8 mouse cellular contexts compared by ENCODE assay signal in genomic region chr5:36530129-36530751, GRCm38 (mm10). TPM values are rescaled to one million over a fixed set of nuclear protein-coding genes. Genes with fewer than 3 reads are reported as not detected.
A peak's percentile ranks its signal among the peaks of the same experiment; 100 is the strongest.
DNase-seq lines count a peak whose midpoint lies in the region; ATAC-seq and TF ChIP-seq lines count a peak whose summit lies in the region.

No protein-coding gene starts in this region.

- peak overlapping the region; percentile 91 for H3K4me3 ChIP-seq in lung, embryonic 15.5 days
- H3K4me3 ChIP-seq in olfactory bulb, adult 2 months (ENCODE audit: insufficient read depth, low read depth, low read length) = peak overlapping the region; percentile 98

- peak; percentile 64; the same call in 1 of the 2 replicates for TF ChIP-seq POLR2A in olfactory bulb, adult 2 months (IDR thresholded peaks at IDR 0.05; ENCODE audit: insufficient read depth, low read depth, low read length)

- H3K27ac ChIP-seq in lung, embryonic 15.5 days = peak overlapping the region; percentile 79; the same call in 1 of the 2 replicates
- H3K27ac ChIP-seq in olfactory bulb, adult 2 months (ENCODE audit: insufficient read depth, low read depth, low read length) = peak overlapping the region; percentile 82

- H3K36me3 ChIP-seq in lung, embryonic 15.5 days = no peaks in the 10 kb centered on the region

- WGBS in lung, embryonic 15.5 days = under 1% methylated on average over 28 of the region's 28 CpGs
- WGBS in olfactory bulb, adult 2 months = under 1% methylated on average over 28 of the region's 28 CpGs

- H3K4me2 ChIP-seq in lung, embryonic 15.5 days = peak overlapping the region; percentile 78

- TF ChIP-seq CTCF in olfactory bulb, adult 2 months (IDR thresholded peaks at IDR 0.05; ENCODE audit: insufficient read depth, low read depth, low read length) = no peak

- ATAC-seq in hematopoietic stem cell, adult 5-6 weeks (replicated peaks in 1 of 2; ENCODE audit: insufficient read depth in 1 of 2, low FRiP score in 2 of 2, low TSS enrichment in 1 of 2, low read depth in 1 of 2, poor library complexity in 2 of 2, severe bottlenecking in 2 of 2) = peak; percentile 91 to 94
- peak; percentile 96 for ATAC-seq in lung, embryonic 15.5 days (ENCODE audit: borderline replicate concordance, extremely low read depth, low FRiP score, low TSS enrichment)

- no peaks in the 10 kb centered on the region for H3K9me3 ChIP-seq in lung, embryonic 15.5 days

- H3K9ac ChIP-seq in lung, embryonic 15.5 days = peak overlapping the region; percentile 96

- peaks cover 22% of the 10 kb centered on the region for H3K4me1 ChIP-seq in lung, embryonic 15.5 days
- H3K4me1 ChIP-seq in olfactory bulb, adult 2 months (ENCODE audit: control insufficient read depth, insufficient read depth, low read length) = peaks cover 14% of the 10 kb centered on the region

- peak; percentile 87 for DNase-seq in MN1 (ENCODE audit: low spot score)
- peak; percentile 91 for DNase-seq in cerebellum, adult 9-10 months
- DNase-seq in forelimb bud, embryonic 11.5 days (ENCODE audit: low read depth, low spot score) = peak; percentile 88
- DNase-seq in layer of hippocampus, adult 9-10 months (ENCODE audit: low spot score) = peak; percentile 87
- DNase-seq in thymus, adult 18-20 months = peak; percentile 70 to 73

- no peaks in the 10 kb centered on the region for H3K27me3 ChIP-seq in lung, embryonic 15.5 days

RNA-seq across cellular contexts. Expression of gene Ccdc96, which starts 45.9 kb away (rescaled TPM):
- total RNA-seq in hematopoietic stem cell, adult 5-6 weeks (2017) = 0.30 TPM in 1 of 2 replicates, not detected in the other
- polyA plus RNA-seq in lung, embryonic 15.5 days (2015; fragmentation: Nextera tagmentation; extraction: Ambion mirVana) = 0.79 and 1.2 TPM in 2 replicates
- polyA plus RNA-seq in olfactory bulb, adult 2 months (2012; ENCODE audit: insufficient read depth, insufficient read length, low replicate concordance, missing spikeins) = not detected in 2 replicates

RNA-seq across cellular contexts. Expression of gene Tada2b, which starts 46.2 kb away (rescaled TPM):
- total RNA-seq in hematopoietic stem cell, adult 5-6 weeks (2017) = 3.7 and 7.6 TPM in 2 replicates
- polyA plus RNA-seq in lung, embryonic 15.5 days (2015; fragmentation: Nextera tagmentation; extraction: Ambion mirVana) = 1.7 and 2.0 TPM in 2 replicates
- polyA plus RNA-seq in olfactory bulb, adult 2 months (2012; ENCODE audit: insufficient read depth, insufficient read length, low replicate concordance, missing spikeins) = not detected in 2 replicates

Comparison
In these comparisons a context has a peak if more than half of its experiments do, and no peak if none do; other contexts are left out.
1. Peak in every context shown above with its lines: DNase-seq, ATAC-seq, H3K4me3 ChIP-seq and H3K27ac ChIP-seq.